Mouse (Mus musculus): ENCODE results near the gene Nme7.

GRCm38 (mm10) chr1:164453146-164453545 is 149.2 kb downstream of the Nme7 start:
- TF ChIP-seq POLR2A (IDR thresholded peaks at IDR 0.05; ENCODE audit: insufficient read depth, low read depth, low read length) = no peak
- no peak for TF ChIP-seq EP300 (IDR thresholded peaks at IDR 0.05; ENCODE audit: insufficient read depth, low read depth, low read length)
